Mouse (Mus musculus) testis, adult 2 months (tissue): Measurements from ENCODE around the gene Wwc1. TPM values are rescaled to one million over a fixed set of nuclear protein-coding genes. Genes with fewer than 3 reads are reported as not detected.

Experiments
- H3K27ac ChIP-seq: fragments of 200-500 bp; 2 replicates; pipeline ENCODE4 v1.5.1; 2012; ENCODE audit warnings: low read depth, low read length; ENCODE audit not compliant: control insufficient read depth, insufficient read depth
- H3K27me3 ChIP-seq: fragments of 200-500 bp; 2 replicates; pipeline ENCODE4 v1.6.1; 2012; ENCODE audit warnings: mild to moderate bottlenecking, low read length, moderate library complexity; ENCODE audit not compliant: control insufficient read depth, insufficient read depth
- H3K36me3 ChIP-seq: fragments of 200-500 bp; 2 replicates; pipeline ENCODE4 v1.6.1; 2012; ENCODE audit warnings: mild to moderate bottlenecking, low read length; ENCODE audit not compliant: control insufficient read depth, insufficient read depth
- H3K4me1 ChIP-seq: fragments of 200-500 bp; 2 replicates; pipeline ENCODE4 v1.6.1; 2012; ENCODE audit warnings: low read length; ENCODE audit not compliant: control insufficient read depth, insufficient read depth
- H3K4me3 ChIP-seq: fragments of 200-500 bp; 2 replicates; pipeline ENCODE4 v1.5.1; 2012; ENCODE audit warnings: low read depth, mild to moderate bottlenecking, low read length, moderate library complexity, mixed read lengths; ENCODE audit not compliant: control insufficient read depth
- CTCF ChIP-seq: fragments of 200-500 bp; IDR thresholded peaks from 2 replicates; pipeline ENCODE4 v1.5.1; 2012; ENCODE audit warnings: low read depth, mild to moderate bottlenecking, inconsistent platforms, low read length, moderate library complexity; ENCODE audit not compliant: control insufficient read depth, insufficient read depth, insufficient replicate concordance
- POLR2A ChIP-seq: fragments of 200-500 bp; IDR thresholded peaks from 2 replicates; pipeline ENCODE4 v1.6.1; 2012; ENCODE audit warnings: low read depth, mild to moderate bottlenecking, inconsistent platforms, low read length, moderate library complexity; ENCODE audit not compliant: control insufficient read depth
- polyA plus RNA-seq: library from polyadenylated mRNA; depleted of rRNA; stranded (reverse); fragments of >200 nt; gene quantifications from 2 replicates; pipeline ENCODE4 v1.2.3, GENCODE M21; 2012

Wwc1 gene
- polyA plus RNA-seq, 1 experiment = 2.7 TPM

DNA sequence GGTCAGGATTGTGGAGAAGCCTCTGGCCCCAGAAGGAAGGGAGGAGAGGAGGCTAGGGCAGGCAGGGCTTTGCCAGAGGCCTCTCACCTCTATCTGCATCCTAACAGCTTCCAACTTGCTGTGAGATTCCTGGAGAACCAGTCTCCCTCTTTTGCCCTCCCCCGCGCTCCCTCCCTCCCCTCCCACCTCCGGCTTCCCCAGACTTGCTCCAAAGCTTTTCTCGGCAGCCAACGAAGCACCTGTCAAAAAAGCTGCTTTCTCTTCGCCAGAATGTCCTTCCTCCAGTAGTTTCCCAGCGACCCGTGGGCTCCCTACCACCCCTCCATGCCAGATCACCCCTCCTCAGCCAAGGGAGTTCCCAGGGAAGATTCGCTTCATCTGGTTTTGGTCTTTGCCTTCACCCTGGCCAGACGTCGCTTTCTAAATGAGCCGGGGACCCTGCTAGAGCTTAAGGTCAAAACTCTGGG is 1.0 kb downstream of the Wwc1 start:
- peaks cover 13% of the 10 kb centered on the region for H3K4me1 ChIP-seq

DNA sequence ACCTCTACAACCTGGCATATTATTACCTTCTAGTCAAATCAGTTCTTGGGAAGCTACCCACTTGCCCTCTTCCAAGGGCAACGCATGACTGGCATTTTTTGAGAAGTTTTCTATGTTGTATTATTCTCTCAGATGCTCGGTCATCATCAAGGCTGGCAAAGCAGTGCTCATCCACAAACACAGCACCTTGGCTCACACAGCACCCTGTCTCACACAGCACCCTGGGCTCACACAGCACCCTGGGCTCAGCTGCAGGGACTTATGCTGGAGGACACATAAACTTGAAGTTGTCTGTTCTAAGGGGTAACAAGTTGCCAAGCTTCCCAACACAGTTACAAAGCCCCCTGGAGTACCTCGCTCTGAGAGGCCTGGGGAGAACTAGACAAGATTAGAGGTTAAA is 2.5 kb downstream of the Wwc1 start:
- Histone ChIP-seq H3K36me3 (no peaks in the 10 kb centered on the region), H3K4me1 (peaks cover 13% of the 10 kb centered on the region), H3K4me3 (no peak overlapping the region), H3K27ac (no peak overlapping the region), H3K27me3 (no peaks in the 10 kb centered on the region)
- TF ChIP-seq CTCF (no peak), POLR2A (no peak)

More for the DNA sequence above, 1.0 kb downstream of the Wwc1 start:
- Histone ChIP-seq H3K27me3 (no peaks in the 10 kb centered on the region), H3K27ac (no peak overlapping the region), H3K36me3 (no peaks in the 10 kb centered on the region), H3K4me3 (peak overlapping the region; percentile 77; the same call in 1 of the 2 replicates)
- TF ChIP-seq POLR2A (no peak), CTCF (no peak)

DNA sequence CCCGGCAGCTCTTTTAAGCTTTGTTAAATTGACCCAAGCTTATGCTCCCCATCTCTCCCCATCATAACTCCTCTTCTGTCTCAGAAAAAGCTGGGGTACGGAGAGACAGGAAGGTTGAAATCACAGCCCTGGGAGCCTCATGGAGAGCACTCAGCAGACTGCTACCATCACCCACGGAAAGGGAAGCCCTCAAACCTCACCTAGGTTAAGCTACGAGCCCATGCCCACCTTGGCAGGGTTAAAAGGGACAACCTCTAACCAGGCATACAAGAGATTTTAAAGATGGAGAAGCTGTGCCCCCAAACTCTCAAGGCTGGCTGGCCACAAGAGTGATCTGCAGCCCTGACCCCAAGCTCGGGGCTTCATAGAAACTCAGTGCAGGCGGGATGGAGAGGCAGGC is 3.2 kb downstream of the Wwc1 start:
- H3K27me3 ChIP-seq = no peaks in the 10 kb centered on the region
- H3K36me3 ChIP-seq = no peaks in the 10 kb centered on the region
- H3K4me3 ChIP-seq = no peak overlapping the region
- no peak overlapping the region for H3K27ac ChIP-seq
- no peak for TF ChIP-seq CTCF
- peaks cover 13% of the 10 kb centered on the region for H3K4me1 ChIP-seq

DNA sequence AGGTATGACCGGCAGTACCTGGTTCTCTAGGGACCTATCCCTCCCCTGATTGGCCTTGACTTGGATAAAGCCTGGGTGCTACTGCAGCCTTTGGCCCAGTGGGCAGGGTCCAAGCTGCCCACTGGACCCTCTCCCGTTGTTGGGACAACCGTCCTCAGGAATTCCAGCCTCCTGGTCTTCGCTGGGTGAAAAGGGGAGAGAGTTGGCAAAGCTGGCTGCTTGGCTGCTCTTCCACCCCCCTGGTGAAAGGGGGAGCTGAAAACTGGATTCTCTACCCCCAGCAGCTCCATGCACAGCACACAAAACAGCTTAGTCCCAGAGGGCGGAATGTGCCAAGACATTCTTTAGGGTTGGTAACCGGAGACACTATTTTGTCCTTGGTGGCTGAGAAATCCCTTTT is 3.8 kb downstream of the Wwc1 start:
- no peaks in the 10 kb centered on the region for H3K27me3 ChIP-seq
- no peak overlapping the region for H3K27ac ChIP-seq
- TF ChIP-seq POLR2A = no peak
- TF ChIP-seq CTCF = no peak
- peaks cover 13% of the 10 kb centered on the region for H3K4me1 ChIP-seq
- no peaks in the 10 kb centered on the region for H3K36me3 ChIP-seq
- H3K4me3 ChIP-seq = no peak overlapping the region

DNA sequence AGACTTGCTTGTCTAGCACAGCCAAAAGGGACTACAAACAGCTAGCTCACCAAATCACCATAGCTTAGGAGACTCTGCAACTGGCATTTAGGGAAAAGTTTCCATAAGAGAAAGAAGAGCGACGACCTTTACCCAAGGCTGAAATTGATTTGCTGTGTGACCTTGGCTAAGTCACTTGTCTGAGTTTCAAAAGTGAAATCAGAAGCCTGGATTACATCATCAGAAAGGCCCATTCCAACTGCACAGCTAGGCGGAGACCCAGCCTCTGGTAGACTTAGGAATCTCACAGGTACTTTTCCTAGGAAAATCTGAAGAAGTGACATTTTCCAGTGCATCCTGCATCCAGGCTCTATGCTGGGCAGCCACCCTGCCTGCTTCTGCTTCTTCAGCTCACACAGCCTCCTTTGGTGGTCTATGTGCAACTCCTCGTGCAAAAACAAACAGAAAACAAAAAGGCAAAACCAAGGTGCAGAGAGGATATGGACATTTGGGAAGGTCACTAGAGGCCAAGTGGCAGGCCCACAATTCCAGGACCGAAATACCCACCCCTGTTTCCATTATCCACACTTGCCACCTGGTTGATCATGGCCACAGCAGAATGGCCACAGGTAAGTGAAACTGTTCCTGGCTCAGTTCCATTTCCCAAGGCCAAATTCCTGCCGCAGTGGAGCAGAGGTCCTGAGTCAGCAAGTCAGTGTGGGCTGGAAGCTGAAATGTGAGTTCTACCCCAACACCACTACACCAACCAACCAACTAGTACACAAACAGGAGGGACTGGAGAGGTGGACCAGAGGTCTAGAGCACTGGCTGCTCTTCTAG is 5.5 kb downstream of the Wwc1 start:
- Histone ChIP-seq H3K4me1 (peaks cover 6% of the 10 kb centered on the region), H3K4me3 (no peak overlapping the region), H3K36me3 (no peaks in the 10 kb centered on the region), H3K27me3 (no peaks in the 10 kb centered on the region), H3K27ac (no peak overlapping the region)
- TF ChIP-seq POLR2A (no peak), CTCF (no peak)

DNA sequence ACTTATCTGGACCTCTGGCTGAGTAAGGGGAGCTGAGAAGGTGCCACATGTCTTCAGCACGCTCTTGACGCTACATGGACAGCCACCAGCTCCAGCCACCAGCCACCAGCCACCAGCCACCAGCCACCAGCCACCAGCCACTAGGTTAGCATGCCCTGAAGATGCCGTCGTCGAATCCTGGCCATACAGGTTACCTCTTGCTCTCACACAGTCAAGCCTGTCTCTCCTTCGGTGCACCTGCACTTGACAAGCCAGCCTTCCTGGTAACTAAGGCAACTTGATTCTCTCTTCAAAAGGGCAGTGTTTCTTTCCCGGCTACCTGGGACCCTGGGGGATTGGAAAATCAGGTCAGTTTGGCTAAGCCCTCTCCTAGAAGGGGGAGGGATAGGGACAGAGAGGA is 7.2 kb downstream of the Wwc1 start:
- Histone ChIP-seq H3K27ac (no peak overlapping the region), H3K4me1 (no peaks in the 10 kb centered on the region), H3K27me3 (no peaks in the 10 kb centered on the region), H3K4me3 (no peak overlapping the region), H3K36me3 (no peaks in the 10 kb centered on the region)
- no peak for TF ChIP-seq CTCF
- no peak for TF ChIP-seq POLR2A

DNA sequence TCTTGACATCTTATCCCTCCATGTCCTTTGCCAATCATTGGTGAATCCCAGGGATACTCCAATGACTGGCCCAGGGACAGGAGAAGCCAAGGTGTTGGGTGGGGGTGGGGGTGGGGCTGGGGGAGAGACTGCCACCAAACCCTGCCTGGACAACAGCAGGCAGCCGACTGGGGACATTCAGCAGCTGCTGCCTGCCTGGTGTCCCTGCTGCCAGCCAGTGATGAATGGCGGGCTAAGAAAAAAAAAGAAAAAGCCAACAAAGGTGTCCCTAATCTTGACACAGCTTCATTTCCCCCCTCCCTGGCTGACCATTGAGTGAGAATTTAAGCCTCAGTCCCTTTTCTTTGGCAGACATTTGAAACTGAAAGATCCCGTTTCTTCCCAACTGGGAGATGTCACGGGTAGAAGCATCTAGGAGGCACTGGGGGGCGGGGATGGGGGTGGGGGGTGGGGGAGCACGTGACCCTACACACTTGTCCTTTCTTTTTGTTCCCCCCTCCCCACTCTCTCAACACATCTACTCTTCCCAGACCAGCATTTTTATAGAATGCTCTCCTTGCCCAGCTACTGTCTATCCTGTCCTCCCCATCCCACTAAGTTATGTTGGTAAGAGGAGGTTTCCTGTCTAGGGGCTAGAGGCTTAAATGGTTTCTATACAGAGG is 7.9 kb downstream of the Wwc1 start:
- Histone ChIP-seq H3K4me3 (no peak overlapping the region), H3K27me3 (no peaks in the 10 kb centered on the region), H3K36me3 (no peaks in the 10 kb centered on the region), H3K27ac (no peak overlapping the region), H3K4me1 (no peaks in the 10 kb centered on the region)
- TF ChIP-seq CTCF (no peak), POLR2A (no peak)
